Mouse (Mus musculus): ENCODE results near the gene Cpm. TPM values are rescaled to one million over a fixed set of nuclear protein-coding genes. Genes with fewer than 3 reads are reported as not detected.

The Cpm gene
- total and polyA plus RNA-seq, 3 experiments = 0.04 to 0.31 (median 0.17) TPM

GRCm38 (mm10) chr10:117579771-117580284 is 49.5 kb upstream of the Cpm start:
- no peaks in the 10 kb centered on the region for H3K36me3 ChIP-seq (replicated peaks in 1 of 2; ENCODE audit: control insufficient read depth in 1 of 2, insufficient read depth in 1 of 2, low read length in 1 of 2)
- no peak overlapping the region for H3K27ac ChIP-seq (ENCODE audit: insufficient read depth, low read depth)
- TF ChIP-seq NRF1 (IDR thresholded peaks at IDR 0.05; ENCODE audit: low read depth, low read length) = no peak
- TF ChIP-seq KAT2A (IDR thresholded peaks at IDR 0.05; ENCODE audit: insufficient replicate concordance, low read length) = no peak
- TF ChIP-seq MYC (IDR thresholded peaks at IDR 0.05; ENCODE audit: low read depth, low read length) = no peak
- no peak for TF ChIP-seq RCOR1 (conservative IDR thresholded peaks at IDR 0.05; ENCODE audit: low read depth, low read length)
- no peak for TF ChIP-seq SIN3A (IDR thresholded peaks at IDR 0.05; ENCODE audit: low read length)
- TF ChIP-seq ZC3H11A (IDR thresholded peaks at IDR 0.05; ENCODE audit: low read depth, low read length) = no peak
- no peak for TF ChIP-seq POLR2AphosphoS2 (IDR thresholded peaks at IDR 0.05; ENCODE audit: low read depth, low read length)
- no peak for TF ChIP-seq MAZ (IDR thresholded peaks at IDR 0.05; ENCODE audit: low read depth, low read length)
- TF ChIP-seq BHLHE40 (IDR thresholded peaks at IDR 0.05; ENCODE audit: low read depth, low read length) = no peak
- H3K27me3 ChIP-seq (replicated peaks) = no peaks in the 10 kb centered on the region
- H3K4me3 ChIP-seq (replicated peaks in 1 of 3; ENCODE audit: low read depth in 2 of 3, low read length in 2 of 3, poor library complexity in 1 of 3) = no peak overlapping the region
- no peak overlapping the region for H3K9ac ChIP-seq (ENCODE audit: insufficient read depth, low read depth)
- DNase-seq (ENCODE audit: extremely low read depth) = no peak
- no peaks in the 10 kb centered on the region for H3K79me2 ChIP-seq (replicated peaks; ENCODE audit: control insufficient read depth, extremely low read depth, insufficient read depth, poor library complexity, severe bottlenecking)
- peaks cover under 1% of the 10 kb centered on the region for H3K9me3 ChIP-seq (replicated peaks; ENCODE audit: low read length)
- 0 out of 4 replicates have a peak, but pooled peaks cover 0 to 4% of the 10 kb centered on the region in 2 experiments for H3K4me1 ChIP-seq (ENCODE audit: control insufficient read depth in 1 of 2, insufficient read depth in 2 of 2)
- in situ Hi-C loops (cut with MboI; ENCODE audit: low pct_ligation_motif_present, low pct_unique_long_range_greater_than_20kb, low sequenced_read_pairs) = no loop called here
- H3K4me2 ChIP-seq (ENCODE audit: insufficient read depth, low read depth, poor library complexity, severe bottlenecking) = no peak overlapping the region
- dilution Hi-C loops (cut with MboI; ENCODE audit: extremely low pct_ligation_motif_present, extremely low pct_unique_long_range_greater_than_20kb, low sequenced_read_pairs) = no loop called here

- H3K9me3 ChIP-seq (replicated peaks; ENCODE audit: low read length) = peaks cover 3% of the 10 kb centered on the region
- TF ChIP-seq MAX (IDR thresholded peaks at IDR 0.05; ENCODE audit: low read length) (no peak), PAX5 (IDR thresholded peaks at IDR 0.05; ENCODE audit: low read length) (no peak), USF1 (IDR thresholded peaks at IDR 0.05; ENCODE audit: low read depth, low read length) (no peak), ZKSCAN1 (IDR thresholded peaks at IDR 0.05; ENCODE audit: borderline replicate concordance, low read depth, low read length) (no peak), POLR2AphosphoS2 (IDR thresholded peaks at IDR 0.05; ENCODE audit: low read depth, low read length) (no peak), MAZ (IDR thresholded peaks at IDR 0.05; ENCODE audit: low read depth, low read length) (no peak)
- 0 out of 4 replicates have a peak, but pooled peaks cover 0 to 4% of the 10 kb centered on the region in 2 experiments for H3K4me1 ChIP-seq (ENCODE audit: control insufficient read depth in 1 of 2, insufficient read depth in 2 of 2)
- no peak for DNase-seq (ENCODE audit: extremely low read depth)
- H3K9ac ChIP-seq (ENCODE audit: insufficient read depth, low read depth) = no peak overlapping the region
- H3K4me3 ChIP-seq (replicated peaks in 1 of 3; ENCODE audit: low read depth in 2 of 3, low read length in 2 of 3, poor library complexity in 1 of 3) = no peak overlapping the region
- no peak overlapping the region for H3K4me2 ChIP-seq (ENCODE audit: insufficient read depth, low read depth, poor library complexity, severe bottlenecking)
- no peaks in the 10 kb centered on the region for H3K27me3 ChIP-seq (replicated peaks)
- dilution Hi-C loops (cut with MboI; ENCODE audit: extremely low pct_ligation_motif_present, extremely low pct_unique_long_range_greater_than_20kb, low sequenced_read_pairs) (no loop called here), in situ Hi-C loops (cut with MboI; ENCODE audit: low pct_ligation_motif_present, low pct_unique_long_range_greater_than_20kb, low sequenced_read_pairs) (no loop called here)
- no peaks in the 10 kb centered on the region for H3K36me3 ChIP-seq (replicated peaks in 1 of 2; ENCODE audit: control insufficient read depth in 1 of 2, insufficient read depth in 1 of 2, low read length in 1 of 2)
- no peak overlapping the region for H3K27ac ChIP-seq (ENCODE audit: insufficient read depth, low read depth)
- no peaks in the 10 kb centered on the region for H3K79me2 ChIP-seq (replicated peaks; ENCODE audit: control insufficient read depth, extremely low read depth, insufficient read depth, poor library complexity, severe bottlenecking)
These were observed 48.9 kb upstream of the Cpm start for GRCm38 (mm10) chr10:117580405-117580804.
